Mouse (Mus musculus): ENCODE data around the gene Mlf1.

Mlf1 gene

GRCm38 (mm10) chr3:67447143-67447542 is 73.2 kb downstream of the Mlf1 start:
- DNase-seq (ENCODE audit: low spot score in 2 of 2): no peak

Measured in frontal cortex, postnatal 10 days (tissue).